Mouse (Mus musculus) midbrain, embryonic 14.5 days (tissue): ENCODE results near the gene Slc6a2. TPM values are rescaled to one million over a fixed set of nuclear protein-coding genes. Genes with fewer than 3 reads are reported as not detected.

Experiments used
- ATAC-seq: fragments of 200-750 bp; cut with Nextera tagmentation; 2 replicates; pipeline ENCODE4 v1.8.0; 2017; ENCODE audit warnings: moderate number of reproducible peaks, moderate library complexity; ENCODE audit not compliant: low FRiP score, low TSS enrichment
- DNase-seq: peaks from one replicate; pipeline ENCODE4 v3.0.0-alpha.2; 2015
- H3K27ac ChIP-seq: fragments of 300-500 bp; sonication (generic); replicated peaks from 2 replicates; pipeline ENCODE4 v1.5.1; 2014; ENCODE audit warnings: mild to moderate bottlenecking, low read depth, low read length, moderate library complexity
- H3K27me3 ChIP-seq: fragments of 300-500 bp; sonication (generic); 2 replicates; pipeline ENCODE4 v1.6.1; 2014; ENCODE audit warnings: low read length, control low read depth, mixed read lengths; ENCODE audit not compliant: control insufficient read depth, insufficient read depth
- H3K36me3 ChIP-seq: fragments of 300-500 bp; sonication (generic); 2 replicates; pipeline ENCODE4 v1.6.1; 2014; ENCODE audit warnings: low read length, control low read depth; ENCODE audit not compliant: control insufficient read depth, insufficient read depth
- H3K4me1 ChIP-seq: fragments of 300-500 bp; sonication (generic); 2 replicates; pipeline ENCODE4 v1.6.1; 2014; ENCODE audit warnings: mild to moderate bottlenecking, antibody characterized with exemption, low read length, control low read depth; ENCODE audit not compliant: control insufficient read depth, insufficient read depth
- H3K4me2 ChIP-seq: fragments of 300-500 bp; sonication (generic); 2 replicates; pipeline ENCODE4 v1.6.1; 2014; ENCODE audit warnings: mild to moderate bottlenecking, low read length, moderate library complexity
- H3K4me3 ChIP-seq: fragments of 300-500 bp; sonication (generic); replicated peaks from 2 replicates; pipeline ENCODE4 v1.5.1; 2014; ENCODE audit warnings: low read depth, low read length
- H3K9ac ChIP-seq: fragments of 300-500 bp; sonication (generic); replicated peaks from 2 replicates; pipeline ENCODE4 v1.6.1; 2014; ENCODE audit warnings: mild to moderate bottlenecking, low read length, moderate library complexity
- H3K9me3 ChIP-seq: fragments of 300-500 bp; sonication (generic); 2 replicates; pipeline ENCODE4 v1.6.1; 2016; ENCODE audit warnings: low read length, control low read depth, mixed read lengths; ENCODE audit not compliant: control insufficient read depth
- WGBS: fragments of 180-500 bp; shearing (Covaris S2); extraction: QIAGEN DNeasy Blood & Tissue Kit; methylation state at CpG from one replicate; pipeline ENCODE4 v1.1.7; 2014; 5-methylcytosine and 5-hydroxymethylcytosine counted together
- polyA plus RNA-seq: library from polyadenylated mRNA; unstranded; fragments of >200 nt; fragmentation: Nextera tagmentation; extraction: Ambion mirVana; gene quantifications from 2 replicates; pipeline ENCODE4 v1.2.1, GENCODE M21; 2014

Gene Slc6a2
- polyA plus RNA-seq, 1 experiment from 2014 or later: 2.4 TPM

GRCm38 (mm10) chr8:92954044-92954443 is 5.8 kb upstream of the Slc6a2 start:
- no peak overlapping the region for H3K4me3 ChIP-seq
- H3K4me2 ChIP-seq: no peak overlapping the region
- H3K27me3 ChIP-seq: no peaks in the 10 kb centered on the region; the same call in 1 of the 2 replicates
- DNase-seq (no peak), ATAC-seq (no peak)
- H3K4me1 ChIP-seq: no peaks in the 10 kb centered on the region
- H3K27ac ChIP-seq: no peak overlapping the region
- no peak overlapping the region for H3K9ac ChIP-seq
- H3K9me3 ChIP-seq: no peaks in the 10 kb centered on the region
- no peaks in the 10 kb centered on the region for H3K36me3 ChIP-seq
- WGBS: 88% methylated on average over 5 of the region's 5 CpGs

GRCm38 (mm10) chr8:92960451-92960911 is 602 bp downstream of the Slc6a2 start:
- H3K4me1 ChIP-seq: 0 out of 2 replicates have a peak, but pooled peaks cover 10% of the 10 kb centered on the region
- H3K9ac ChIP-seq: peak overlapping the region; percentile 29; the same call in 1 of the 2 replicates
- H3K4me3 ChIP-seq: peak overlapping the region; percentile 39
- peak overlapping the region; percentile 77 for H3K4me2 ChIP-seq
- H3K9me3 ChIP-seq: no peaks in the 10 kb centered on the region
- H3K36me3 ChIP-seq: no peaks in the 10 kb centered on the region
- ATAC-seq (no peak), DNase-seq (peak; percentile 46)
- WGBS: under 1% methylated on average over 42 of the region's 42 CpGs
- peaks cover 33% of the 10 kb centered on the region for H3K27me3 ChIP-seq
- no peak overlapping the region for H3K27ac ChIP-seq

- WGBS: 2% methylated on average over 25 of the region's 25 CpGs
- ATAC-seq (no peak), DNase-seq (peak; percentile 17)
- Histone ChIP-seq H3K27me3 (peaks cover 33% of the 10 kb centered on the region), H3K4me2 (peak overlapping the region; percentile 77), H3K4me1 (0 out of 2 replicates have a peak, but pooled peaks cover 10% of the 10 kb centered on the region), H3K4me3 (peak overlapping the region; percentile 39), H3K9ac (no peak overlapping the region), H3K9me3 (no peaks in the 10 kb centered on the region), H3K36me3 (no peaks in the 10 kb centered on the region), H3K27ac (no peak overlapping the region)
Observed at GRCm38 (mm10) chr8:92961088-92961487, 1.2 kb downstream of the Slc6a2 start.

GRCm38 (mm10) chr8:92964556-92964955 is 4.7 kb downstream of the Slc6a2 start:
- Histone ChIP-seq H3K4me2 (no peak overlapping the region), H3K36me3 (no peaks in the 10 kb centered on the region)
- WGBS: 67% methylated on average over 2 of the region's 2 CpGs

GRCm38 (mm10) chr8:92972949-92973348 is 13.1 kb downstream of the Slc6a2 start:
- Histone ChIP-seq H3K9ac (no peak overlapping the region), H3K4me1 (peaks cover 5% of the 10 kb centered on the region; the same call in 1 of the 2 replicates), H3K36me3 (no peaks in the 10 kb centered on the region), H3K27ac (no peak overlapping the region), H3K4me2 (no peak overlapping the region), H3K27me3 (no peaks in the 10 kb centered on the region), H3K9me3 (no peaks in the 10 kb centered on the region), H3K4me3 (no peak overlapping the region)
- WGBS: 79% methylated on average over 5 of the region's 5 CpGs
- ATAC-seq: peak; percentile 48; the same call in 1 of the 2 replicates
- peak; percentile 17 for DNase-seq

More at GRCm38 (mm10) chr8:92964556-92964955, 4.7 kb downstream of the Slc6a2 start:
- Histone ChIP-seq H3K27me3 (peaks cover 30% of the 10 kb centered on the region), H3K4me1 (0 out of 2 replicates have a peak, but pooled peaks cover 10% of the 10 kb centered on the region), H3K4me3 (no peak overlapping the region), H3K27ac (no peak overlapping the region), H3K9me3 (no peaks in the 10 kb centered on the region), H3K9ac (no peak overlapping the region)
- DNase-seq (no peak), ATAC-seq (no peak)

- Histone ChIP-seq H3K9ac (no peak overlapping the region), H3K9me3 (no peaks in the 10 kb centered on the region), H3K36me3 (no peaks in the 10 kb centered on the region), H3K4me1 (peaks cover 5% of the 10 kb centered on the region; the same call in 1 of the 2 replicates), H3K4me3 (no peak overlapping the region), H3K27me3 (no peaks in the 10 kb centered on the region), H3K4me2 (no peak overlapping the region), H3K27ac (no peak overlapping the region)
- ATAC-seq: no peak
- DNase-seq: no peak
- WGBS: 93% methylated on average over 5 of the region's 5 CpGs
Observed at GRCm38 (mm10) chr8:92976656-92977055, 16.8 kb downstream of the Slc6a2 start.

GRCm38 (mm10) chr8:92982491-92982890 is 22.6 kb downstream of the Slc6a2 start:
- 82% methylated on average over 3 of the region's 3 CpGs for WGBS
- Histone ChIP-seq H3K9ac (no peak overlapping the region), H3K4me2 (no peak overlapping the region), H3K4me1 (no peaks in the 10 kb centered on the region), H3K27ac (no peak overlapping the region), H3K27me3 (no peaks in the 10 kb centered on the region), H3K36me3 (no peaks in the 10 kb centered on the region), H3K4me3 (no peak overlapping the region), H3K9me3 (no peaks in the 10 kb centered on the region)
- DNase-seq (no peak), ATAC-seq (no peak)

GRCm38 (mm10) chr8:92984376-92984775 is 24.5 kb downstream of the Slc6a2 start:
- no peak overlapping the region for H3K4me2 ChIP-seq
- no peaks in the 10 kb centered on the region for H3K9me3 ChIP-seq
- no peaks in the 10 kb centered on the region for H3K4me1 ChIP-seq
- H3K9ac ChIP-seq: no peak overlapping the region
- DNase-seq (no peak), ATAC-seq (no peak)
- no peak overlapping the region for H3K27ac ChIP-seq
- no peak overlapping the region for H3K4me3 ChIP-seq
- no peaks in the 10 kb centered on the region for H3K36me3 ChIP-seq
- H3K27me3 ChIP-seq: no peaks in the 10 kb centered on the region
- WGBS: 81% methylated on average over 2 of the region's 2 CpGs

GRCm38 (mm10) chr8:92996840-92997239 is 37.0 kb downstream of the Slc6a2 start:
- Histone ChIP-seq H3K4me2 (no peak overlapping the region), H3K9me3 (no peaks in the 10 kb centered on the region), H3K4me3 (no peak overlapping the region), H3K36me3 (no peaks in the 10 kb centered on the region), H3K27me3 (no peaks in the 10 kb centered on the region), H3K9ac (no peak overlapping the region), H3K27ac (no peak overlapping the region), H3K4me1 (no peaks in the 10 kb centered on the region)
- WGBS: 30% methylated on average over 5 of the region's 5 CpGs
- ATAC-seq (no peak), DNase-seq (peak; percentile 67)
